Mouse (Mus musculus) MEL (cell line): ENCODE results near the gene Bsnd. TPM values are rescaled to one million over a fixed set of nuclear protein-coding genes. Genes with fewer than 3 reads are reported as not detected.
A peak's percentile ranks its signal among the peaks of the same experiment; 100 is the strongest.

Experiments used
- DNase-seq: peaks from one replicate; pipeline ENCODE4 v3.0.0; 2011; ENCODE audit warnings: low read depth, low spot score
- H3K27ac ChIP-seq: 2 replicates; pipeline ENCODE4 v1.5.1; 2012; ENCODE audit warnings: low read depth, mild to moderate bottlenecking, control low read depth, low read length, moderate library complexity; ENCODE audit not compliant: control insufficient read depth
- H3K27me3 ChIP-seq, 2 experiments: fragments of 150-350 bp in 1 of 2; sonication (generic) in 1 of 2; 2 replicates each; pipeline ENCODE4 v1.6.1; 2012; ENCODE audit warnings: low read length in 2 of 2, mild to moderate bottlenecking in 2 of 2, improper control_type of control experiment in 1 of 2, moderate library complexity in 1 of 2; ENCODE audit not compliant: insufficient read depth in 2 of 2, control insufficient read depth in 1 of 2
- H3K36me3 ChIP-seq, 2 experiments: 2 replicates each; pipeline ENCODE4 v1.6.1; 2012 to 2014; ENCODE audit warnings: low read length in 2 of 2, improper control_type of control experiment in 1 of 2, inconsistent platforms in 1 of 2, mild to moderate bottlenecking in 1 of 2; ENCODE audit not compliant: insufficient read depth in 2 of 2, control insufficient read depth in 1 of 2
- H3K4me1 ChIP-seq, 2 experiments: fragments of 150-350 bp in 1 of 2; sonication (generic) in 1 of 2; 2 replicates each; pipeline ENCODE4 v1.6.1; 2012; ENCODE audit warnings: low read length in 2 of 2, improper control_type of control experiment in 1 of 2, mild to moderate bottlenecking in 1 of 2; ENCODE audit not compliant: insufficient read depth in 2 of 2, control insufficient read depth in 1 of 2
- H3K4me3 ChIP-seq, 2 experiments: fragments of 150-350 bp in 1 of 2; sonication (generic) in 1 of 2; 2 replicates each; pipeline ENCODE4 v1.5.1; 2012; ENCODE audit warnings: low read depth in 2 of 2, low read length in 2 of 2, mild to moderate bottlenecking in 2 of 2, moderate library complexity in 2 of 2, control low read depth in 1 of 2, improper control_type of control experiment in 1 of 2; ENCODE audit not compliant: control insufficient read depth in 1 of 2, insufficient read depth in 1 of 2
- H3K79me2 ChIP-seq: 2 replicates; pipeline ENCODE4 v1.6.1; 2012; ENCODE audit warnings: mild to moderate bottlenecking, low read length, moderate library complexity; ENCODE audit not compliant: control insufficient read depth, poor library complexity, insufficient read depth
- H3K9ac ChIP-seq: 2 replicates; pipeline ENCODE4 v1.6.1; 2012; ENCODE audit warnings: low read depth, mild to moderate bottlenecking, control low read depth, low read length, moderate library complexity; ENCODE audit not compliant: control insufficient read depth, poor library complexity, severe bottlenecking
- H3K9me3 ChIP-seq: fragments of 150-350 bp; sonication (generic); replicated peaks from 2 replicates; pipeline ENCODE4 v1.6.1; 2012; ENCODE audit warnings: mild to moderate bottlenecking, low read length, improper control_type of control experiment, moderate library complexity; ENCODE audit not compliant: insufficient read depth
- BHLHE40 ChIP-seq: IDR thresholded peaks from 2 replicates; pipeline ENCODE4 v1.6.1; 2012; ENCODE audit warnings: low read depth, mild to moderate bottlenecking, inconsistent platforms, low read length, improper control_type of control experiment, borderline replicate concordance
- CTCF ChIP-seq, 3 experiments: IDR thresholded peaks in 2 of 3; conservative IDR thresholded peaks in 1 of 3; 2 replicates each; pipeline ENCODE4 v1.5.1; 2011 to 2012; ENCODE audit warnings: low read length in 3 of 3, low read depth in 2 of 3, mild to moderate bottlenecking in 2 of 3, improper control_type of control experiment in 1 of 3, inconsistent platforms in 1 of 3, mixed read lengths in 1 of 3, moderate library complexity in 1 of 3; ENCODE audit not compliant: control insufficient read depth in 1 of 3, insufficient read depth in 1 of 3, poor library complexity in 1 of 3, severe bottlenecking in 1 of 3
- E2F4 ChIP-seq: IDR thresholded peaks from 2 replicates; pipeline ENCODE4 v1.6.1; 2011; ENCODE audit warnings: low read depth, low read length, improper control_type of control experiment, borderline replicate concordance
- EP300 ChIP-seq, 2 experiments: IDR thresholded peaks; 2 replicates each; pipeline ENCODE4 v1.6.1; 2011; ENCODE audit warnings: improper control_type of control experiment in 2 of 2, low read length in 2 of 2, low read depth in 1 of 2, mild to moderate bottlenecking in 1 of 2
- GABPA ChIP-seq: IDR thresholded peaks from 2 replicates; pipeline ENCODE4 v1.6.1; 2012; ENCODE audit warnings: low read depth, mild to moderate bottlenecking, inconsistent platforms, low read length, improper control_type of control experiment, moderate library complexity
- GATA1 ChIP-seq: IDR thresholded peaks from 2 replicates; pipeline ENCODE4 v1.6.1; 2011; ENCODE audit warnings: low read depth, low read length, improper control_type of control experiment
- KAT2A ChIP-seq: conservative IDR thresholded peaks from 2 replicates; pipeline ENCODE4 v1.6.1; 2012; ENCODE audit warnings: low read depth, low read length, improper control_type of control experiment, inconsistent platforms
- MYC ChIP-seq: IDR thresholded peaks from 2 replicates; pipeline ENCODE4 v1.6.1; 2011; ENCODE audit warnings: low read depth, mild to moderate bottlenecking, low read length, improper control_type of control experiment, moderate library complexity
- POLR2AphosphoS2 ChIP-seq: IDR thresholded peaks from 2 replicates; pipeline ENCODE4 v1.6.1; 2011; ENCODE audit warnings: low read length, improper control_type of control experiment
- POLR2AphosphoS5 ChIP-seq: IDR thresholded peaks from 2 replicates; pipeline ENCODE4 v1.6.1; 2012; ENCODE audit warnings: low read depth, borderline replicate concordance, mild to moderate bottlenecking, inconsistent platforms, low read length, moderate library complexity, mixed read lengths
- RAD21 ChIP-seq: IDR thresholded peaks from 2 replicates; pipeline ENCODE4 v1.6.1; 2011; ENCODE audit warnings: mild to moderate bottlenecking, low read depth, low read length, improper control_type of control experiment
- RCOR1 ChIP-seq: IDR thresholded peaks from 2 replicates; pipeline ENCODE4 v1.6.1; 2012; ENCODE audit warnings: low read depth, mild to moderate bottlenecking, inconsistent platforms, low read length, improper control_type of control experiment
- SMC3 ChIP-seq: IDR thresholded peaks from 2 replicates; pipeline ENCODE4 v1.6.1; 2011; ENCODE audit warnings: low read depth, low read length, improper control_type of control experiment
- TAL1 ChIP-seq: IDR thresholded peaks from 2 replicates; pipeline ENCODE4 v1.6.1; 2012; ENCODE audit warnings: mild to moderate bottlenecking, inconsistent platforms, low read length, moderate library complexity, mixed read lengths
- ZC3H11A ChIP-seq: IDR thresholded peaks from 2 replicates; pipeline ENCODE4 v1.6.1; 2012; ENCODE audit warnings: low read depth, mild to moderate bottlenecking, inconsistent platforms, low read length, improper control_type of control experiment
- ZMIZ1 ChIP-seq: IDR thresholded peaks from 2 replicates; pipeline ENCODE4 v1.6.1; 2012; ENCODE audit warnings: low read depth, mild to moderate bottlenecking, inconsistent platforms, low read length, improper control_type of control experiment, moderate library complexity
- polyA plus RNA-seq, 2 experiments: library from polyadenylated mRNA; stranded (reverse) in 1 of 2; unstranded in 1 of 2; fragments of >175 nt in 1 of 2; fragments of >200 nt in 1 of 2; gene quantifications; 2 replicates each; pipeline versions ENCODE4 v1.2.1 to v1.2.4; 2012; ENCODE audit warnings: low replicate concordance in 2 of 2, low read depth in 1 of 2; ENCODE audit not compliant: insufficient read length in 2 of 2, insufficient read depth in 1 of 2, missing spikeins in 1 of 2
- total RNA-seq: library from RNA; depleted of rRNA; stranded (reverse); fragments of 300-350 nt; gene quantifications from 2 replicates; pipeline ENCODE4 v1.2.3, GENCODE M21; 2012; rRNA removed

Gene Bsnd
- total and polyA plus RNA-seq, 3 experiments = 0.04 TPM; not detected in 2

DNA sequence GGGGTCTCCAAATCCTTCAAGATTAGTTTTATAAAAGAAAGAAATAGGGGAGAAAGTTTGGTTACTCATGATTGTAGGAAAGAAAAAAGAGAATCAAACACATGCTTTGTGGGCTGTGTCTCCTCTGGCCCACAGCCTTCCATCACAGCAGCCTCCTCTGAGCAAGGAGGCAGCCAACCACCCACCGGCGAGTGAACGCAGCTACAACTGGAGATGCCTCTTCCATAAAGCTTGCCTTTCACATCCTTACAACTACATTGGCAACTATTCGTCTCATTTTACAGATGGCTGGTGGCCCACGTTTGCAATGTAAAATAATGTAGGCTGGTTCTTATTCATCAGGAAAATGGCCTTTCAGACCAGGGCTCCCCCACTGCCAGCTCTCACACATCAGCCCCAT, 54.9 kb downstream of the Bsnd start:
- Histone ChIP-seq H3K9me3 (no peaks in the 10 kb centered on the region), H3K27ac (no peak overlapping the region), H3K79me2 (no peaks in the 10 kb centered on the region), H3K27me3 (no peaks in the 10 kb centered on the region), H3K9ac (no peak overlapping the region), H3K4me1 (no peaks in the 10 kb centered on the region), H3K36me3 (peaks cover 0 to 15% of the 10 kb centered on the region in 2 experiments; a peak in 2 of 4 replicates), H3K4me3 (no peak overlapping the region)
- TF ChIP-seq GATA1 (no peak), GABPA (no peak), SMC3 (no peak)
- no peak for DNase-seq

DNA sequence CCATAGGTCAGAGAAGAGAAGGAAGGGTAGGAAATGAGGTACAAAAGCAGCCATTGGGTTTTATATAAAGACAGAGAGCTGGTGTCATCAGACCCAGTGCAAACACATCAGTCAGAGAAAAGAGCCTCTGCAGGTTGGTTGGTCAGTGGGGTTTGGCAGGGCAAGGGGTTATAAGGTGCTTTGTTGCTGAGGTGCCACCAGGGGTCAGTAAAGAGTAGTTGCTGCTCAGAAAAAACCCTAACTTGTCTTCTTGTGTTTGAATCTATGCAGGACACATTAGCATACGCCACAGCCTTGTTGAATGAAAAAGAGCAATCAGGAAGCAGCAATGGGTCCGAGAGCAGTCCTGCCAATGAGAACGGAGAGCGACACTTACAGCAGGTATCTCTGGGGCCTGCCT, 55.6 kb downstream of the Bsnd start:
- peak; percentile 74 for DNase-seq
- H3K4me1 ChIP-seq = no peaks in the 10 kb centered on the region
- H3K9ac ChIP-seq = no peak overlapping the region
- H3K27ac ChIP-seq = no peak overlapping the region
- H3K4me3 ChIP-seq = no peak overlapping the region
- TF ChIP-seq CTCF (IDR thresholded peaks at IDR 0.05 in 2 of 3, conservative IDR thresholded peaks at IDR 0.05 in 1 of 3; ENCODE audit: control insufficient read depth in 1 of 3, insufficient read depth in 1 of 3, low read depth in 2 of 3, low read length in 3 of 3, poor library complexity in 1 of 3, severe bottlenecking in 1 of 3) (peak; percentile 67 to 92 (median 71)), RAD21 (peak; percentile 25), POLR2AphosphoS5 (no peak), SMC3 (peak; percentile 53), POLR2AphosphoS2 (no peak)
- H3K36me3 ChIP-seq = peaks cover 0 to 15% of the 10 kb centered on the region in 2 experiments; a peak in 2 of 4 replicates
- no peaks in the 10 kb centered on the region for H3K9me3 ChIP-seq
- no peaks in the 10 kb centered on the region for H3K79me2 ChIP-seq
- H3K27me3 ChIP-seq = no peaks in the 10 kb centered on the region

DNA sequence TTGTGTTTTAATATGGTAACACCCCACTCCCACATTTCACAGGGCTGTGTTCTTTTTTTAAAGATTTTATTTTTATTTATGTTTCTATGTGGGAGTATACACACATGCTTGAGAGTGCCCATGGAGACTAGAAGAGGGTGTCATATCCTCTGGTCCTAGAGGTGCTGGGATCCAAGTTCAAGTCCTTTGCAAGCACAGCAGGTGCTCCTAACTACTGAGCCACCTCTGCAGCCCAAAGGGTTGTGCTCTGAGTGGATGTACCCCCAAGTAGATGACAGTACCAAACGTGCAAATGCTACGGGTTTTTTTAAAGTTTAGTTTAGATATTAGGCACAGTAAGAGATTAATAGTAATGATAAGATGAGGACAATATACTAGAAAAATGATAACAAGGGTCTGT, 56.7 kb downstream of the Bsnd start:
- Histone ChIP-seq H3K4me3 (no peak overlapping the region), H3K36me3 (peaks cover 0 to 18% of the 10 kb centered on the region in 2 experiments; a peak in 2 of 4 replicates), H3K9me3 (no peaks in the 10 kb centered on the region), H3K79me2 (no peaks in the 10 kb centered on the region), H3K9ac (no peak overlapping the region), H3K4me1 (no peaks in the 10 kb centered on the region), H3K27ac (no peak overlapping the region), H3K27me3 (no peaks in the 10 kb centered on the region)
- DNase-seq = no peak
- TF ChIP-seq RAD21 = no peak
- no peak for TF ChIP-seq KAT2A
- TF ChIP-seq EP300 (IDR thresholded peaks at IDR 0.05; ENCODE audit: low read depth in 1 of 2, low read length in 2 of 2) = no peak
- TF ChIP-seq E2F4 = no peak
- no peak for TF ChIP-seq GATA1
- no peak for TF ChIP-seq BHLHE40
- no peak for TF ChIP-seq RCOR1
- TF ChIP-seq MYC = no peak
- TF ChIP-seq ZMIZ1 = no peak
- no peak for TF ChIP-seq TAL1
- TF ChIP-seq ZC3H11A = no peak
- TF ChIP-seq, all 39 proteins: peak for 0

Other genes starting within 250 kb of the Bsnd start
- gene Usp24, start 176.1 kb downstream of the Bsnd start, total RNA-seq = 26.9 and 27.0 TPM in 2 replicates
- gene Usp24, start 176.1 kb downstream of the Bsnd start, polyA plus RNA-seq = 10 to 100 TPM; 31.9 to 40.8 TPM
- 96.0 and 106 TPM in 2 replicates for gene Pcsk9, start 28.0 kb downstream of the Bsnd start, total RNA-seq
- 100 to 1,000 TPM in 1 of 2 experiments, not detected in 1; 107 TPM for gene Pcsk9, start 28.0 kb downstream of the Bsnd start, polyA plus RNA-seq
- gene Dhcr24, start 68.8 kb upstream of the Bsnd start, total RNA-seq = 37.6 and 39.2 TPM in 2 replicates
- 10 to 100 TPM in 1 of 2 experiments, not detected in 1; 63.0 TPM for gene Dhcr24, start 68.8 kb upstream of the Bsnd start, polyA plus RNA-seq
- gene Lexm, start 125.0 kb upstream of the Bsnd start, total RNA-seq = 6.1 and 6.7 TPM in 2 replicates
- gene Lexm, start 125.0 kb upstream of the Bsnd start, polyA plus RNA-seq = 10 to 100 TPM in 1 of 2 experiments, not detected in 1; 17.5 TPM
- gene Ttc22, start 130.1 kb upstream of the Bsnd start, total RNA-seq = 0.04 TPM in 1 of 2 replicates, not detected in the other
- gene Ttc22, start 130.1 kb upstream of the Bsnd start, polyA plus RNA-seq = not detected
- gene Pars2, start 158.8 kb upstream of the Bsnd start, total RNA-seq = 10.9 and 11.2 TPM in 2 replicates
- gene Pars2, start 158.8 kb upstream of the Bsnd start, polyA plus RNA-seq = 10 to 100 TPM in 1 of 2 experiments, not detected in 1; 11.3 TPM
- gene Ttc4, start 186.7 kb upstream of the Bsnd start, total RNA-seq = 49.4 and 54.8 TPM in 2 replicates
- 10 to 100 TPM in 1 of 2 experiments, not detected in 1; 54.8 TPM for gene Ttc4, start 186.7 kb upstream of the Bsnd start, polyA plus RNA-seq
- gene Mroh7, start 238.6 kb upstream of the Bsnd start, total RNA-seq = not detected in 2 replicates
- gene Mroh7, start 238.6 kb upstream of the Bsnd start, polyA plus RNA-seq = under 1 TPM in 1 of 2 experiments, not detected in 1; 0.03 TPM
- 0.08 and 0.10 TPM in 2 replicates for gene Fam151a, start 241.6 kb upstream of the Bsnd start, total RNA-seq
- gene Fam151a, start 241.6 kb upstream of the Bsnd start, polyA plus RNA-seq = not detected